Mouse (Mus musculus): ENCODE measurements around the gene Olfr1375. TPM values are rescaled to one million over a fixed set of nuclear protein-coding genes. Genes with fewer than 3 reads are reported as not detected.
"Not testable (repeated sequence)": the region's sequence is repeated elsewhere in the genome, so short reads cannot be mapped to it uniquely, and the experiment has no call there.

Olfr1375 gene
- polyA plus RNA-seq, 1 experiment from 2014 or later: not detected

GRCm38 (mm10) chr11:51035951-51036350, 12.0 kb upstream of the Olfr1375 start:
- 92% methylated on average over 2 of the region's 2 CpGs for WGBS
- no peaks in the 10 kb centered on the region for H3K4me1 ChIP-seq (replicated peaks; ENCODE audit: control insufficient read depth, insufficient read depth, low read length)
- no peaks in the 10 kb centered on the region for H3K9me3 ChIP-seq (ENCODE audit: control insufficient read depth, low read length)
- H3K27ac ChIP-seq (ENCODE audit: low read length): no peak overlapping the region
- no peak for ATAC-seq
- no peaks in the 10 kb centered on the region for H3K36me3 ChIP-seq (ENCODE audit: control insufficient read depth, insufficient read depth)
- no peak overlapping the region for H3K4me2 ChIP-seq (ENCODE audit: low read length)
- H3K4me3 ChIP-seq (replicated peaks; ENCODE audit: low read length): no peak overlapping the region
- H3K27me3 ChIP-seq (replicated peaks; ENCODE audit: control insufficient read depth, insufficient read depth, low read length): no peaks in the 10 kb centered on the region
- H3K9ac ChIP-seq (replicated peaks; ENCODE audit: low read depth, low read length): no peak overlapping the region

DNA sequence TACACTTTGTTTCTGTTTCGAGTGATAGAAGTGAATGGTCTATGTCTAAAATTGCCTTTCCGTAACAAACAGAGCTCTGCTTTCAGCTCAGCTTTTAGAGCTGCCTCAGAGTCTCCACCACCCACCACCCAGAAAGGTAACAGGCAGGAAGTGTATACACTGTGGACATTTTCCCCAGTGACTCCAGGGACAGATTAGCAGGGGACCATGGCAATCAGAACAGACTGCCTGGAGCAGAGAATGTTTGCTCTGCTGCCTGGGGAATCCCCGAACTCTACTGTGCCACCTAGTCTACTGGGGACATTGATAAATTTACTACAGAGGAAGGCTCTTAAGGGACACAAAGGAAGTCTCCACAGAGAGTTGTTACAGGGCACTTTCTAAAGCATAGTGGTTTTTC, 3.1 kb upstream of the Olfr1375 start:
- not testable (repeated sequence) for H3K27ac ChIP-seq (ENCODE audit: low read length); H3K4me2 ChIP-seq (ENCODE audit: low read length); H3K4me3 ChIP-seq (replicated peaks; ENCODE audit: low read length); ATAC-seq; H3K36me3 ChIP-seq (ENCODE audit: control insufficient read depth, insufficient read depth); H3K27me3 ChIP-seq (replicated peaks; ENCODE audit: control insufficient read depth, insufficient read depth, low read length); H3K4me1 ChIP-seq (replicated peaks; ENCODE audit: control insufficient read depth, insufficient read depth, low read length); H3K9ac ChIP-seq (replicated peaks; ENCODE audit: low read depth, low read length); H3K9me3 ChIP-seq (ENCODE audit: control insufficient read depth, low read length)
- 80% methylated on average over 3 of the region's 3 CpGs for WGBS

DNA sequence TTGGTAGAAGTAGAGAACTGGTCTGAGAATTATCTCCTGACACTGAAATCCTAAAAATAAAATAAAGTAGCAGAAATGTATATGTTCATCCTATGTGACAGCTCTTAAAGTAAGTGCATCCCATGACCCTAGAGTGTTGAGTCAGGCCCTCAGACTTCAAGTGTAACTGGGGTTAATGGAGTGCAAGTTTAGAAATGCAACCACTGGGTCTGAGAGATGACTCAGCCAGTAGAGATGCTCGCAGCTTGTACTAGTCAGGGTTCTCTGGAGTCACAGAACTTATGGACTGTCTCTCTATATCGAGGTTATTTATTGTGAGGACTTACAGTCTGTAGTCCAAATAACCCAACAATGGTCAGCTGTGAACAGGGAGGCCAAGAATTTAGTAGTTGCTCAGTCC, 3.8 kb downstream of the Olfr1375 start:
- H3K27ac ChIP-seq (ENCODE audit: low read length): no peak overlapping the region
- no peaks in the 10 kb centered on the region for H3K36me3 ChIP-seq (ENCODE audit: control insufficient read depth, insufficient read depth)
- WGBS: 70% methylated on average over 2 of the region's 2 CpGs
- no peak overlapping the region for H3K4me2 ChIP-seq (ENCODE audit: low read length)
- H3K9me3 ChIP-seq (ENCODE audit: control insufficient read depth, low read length): no peaks in the 10 kb centered on the region
- no peak for ATAC-seq
- no peak overlapping the region for H3K9ac ChIP-seq (replicated peaks; ENCODE audit: low read depth, low read length)
- H3K27me3 ChIP-seq (replicated peaks; ENCODE audit: control insufficient read depth, insufficient read depth, low read length): no peaks in the 10 kb centered on the region
- H3K4me3 ChIP-seq (replicated peaks; ENCODE audit: low read length): no peak overlapping the region
- H3K4me1 ChIP-seq (replicated peaks; ENCODE audit: control insufficient read depth, insufficient read depth, low read length): no peaks in the 10 kb centered on the region

DNA sequence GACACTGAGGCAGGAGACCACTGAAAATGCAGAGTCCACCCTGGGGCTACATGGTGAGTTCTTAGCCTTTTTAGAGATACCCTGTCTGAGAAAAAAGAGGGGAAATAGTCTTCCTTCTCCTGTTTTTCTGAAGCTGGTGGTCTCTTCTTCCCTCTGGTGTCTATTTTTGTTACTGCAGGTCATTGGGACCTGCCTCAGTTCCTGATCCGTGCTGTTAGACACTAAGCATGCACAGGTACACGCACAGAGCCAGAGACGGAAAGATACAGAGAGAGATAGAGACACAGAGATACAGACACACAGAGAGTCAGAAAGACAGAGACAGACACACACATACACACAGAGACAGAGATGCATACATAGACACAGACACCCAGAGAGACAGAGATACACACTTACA, 5.3 kb downstream of the Olfr1375 start:
- H3K27me3 ChIP-seq (replicated peaks; ENCODE audit: control insufficient read depth, insufficient read depth, low read length): no peaks in the 10 kb centered on the region
- WGBS: 64% methylated on average over 3 of the region's 3 CpGs
- no peaks in the 10 kb centered on the region for H3K9me3 ChIP-seq (ENCODE audit: control insufficient read depth, low read length)
- H3K9ac ChIP-seq (replicated peaks; ENCODE audit: low read depth, low read length): no peak overlapping the region
- no peak overlapping the region for H3K4me2 ChIP-seq (ENCODE audit: low read length)
- no peak for ATAC-seq
- H3K4me1 ChIP-seq (replicated peaks; ENCODE audit: control insufficient read depth, insufficient read depth, low read length): no peaks in the 10 kb centered on the region
- H3K27ac ChIP-seq (ENCODE audit: low read length): no peak overlapping the region
- no peaks in the 10 kb centered on the region for H3K36me3 ChIP-seq (ENCODE audit: control insufficient read depth, insufficient read depth)
- H3K4me3 ChIP-seq (replicated peaks; ENCODE audit: low read length): no peak overlapping the region

DNA sequence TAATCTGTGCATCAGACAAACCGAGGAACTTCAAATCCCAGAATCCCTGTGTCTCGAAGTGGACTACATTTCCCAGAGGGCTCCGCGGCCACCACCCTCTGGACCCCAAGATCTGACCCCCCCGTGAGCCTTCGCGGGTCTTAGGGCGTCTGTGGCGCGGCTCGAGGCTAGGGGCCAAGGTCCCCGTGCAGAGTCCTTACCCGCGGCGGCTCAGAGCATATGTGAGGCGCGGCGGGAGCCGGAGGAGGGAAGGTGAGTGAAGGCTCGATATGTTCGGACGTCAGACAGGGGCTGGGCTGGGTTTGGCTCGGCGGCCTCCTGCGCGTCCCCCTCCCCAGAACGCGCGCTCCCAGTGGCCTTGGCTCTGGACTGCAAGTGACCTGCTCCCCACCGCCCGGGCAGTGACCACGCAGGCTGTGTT, 11.3 kb downstream of the Olfr1375 start, which contains the start of gene Zfp354a:
Zfp354a (plus strand) TSS at position 107 of the 421 bp plus-strand sequence.
- Histone ChIP-seq H3K4me2 (ENCODE audit: low read length) (peak within 1 kb of the TSS; percentile 91), H3K9me3 (ENCODE audit: control insufficient read depth, low read length) (no peaks in the 10 kb centered on the region), H3K9ac (replicated peaks; ENCODE audit: low read depth, low read length) (peak within 1 kb of the TSS; percentile 90), H3K4me3 (replicated peaks; ENCODE audit: low read length) (peak within 1 kb of the TSS; percentile 93), H3K4me1 (replicated peaks; ENCODE audit: control insufficient read depth, insufficient read depth, low read length) (peaks cover 13% of the 10 kb centered on the region), H3K27ac (ENCODE audit: low read length) (no peak within 1 kb of the TSS), H3K27me3 (replicated peaks; ENCODE audit: control insufficient read depth, insufficient read depth, low read length) (no peaks in the 10 kb centered on the region), H3K36me3 (ENCODE audit: control insufficient read depth, insufficient read depth) (peaks cover 10% of the 10 kb centered on the region; the same call in 1 of the 2 replicates)
- WGBS: under 1% methylated on average over 32 of the region's 32 CpGs
- peak; percentile 93 for ATAC-seq

- Histone ChIP-seq H3K9ac (replicated peaks; ENCODE audit: low read depth, low read length) (peak overlapping the region; percentile 90), H3K9me3 (ENCODE audit: control insufficient read depth, low read length) (no peaks in the 10 kb centered on the region), H3K4me3 (replicated peaks; ENCODE audit: low read length) (peak overlapping the region; percentile 93), H3K36me3 (ENCODE audit: control insufficient read depth, insufficient read depth) (peaks cover 11% of the 10 kb centered on the region; the same call in 1 of the 2 replicates), H3K4me1 (replicated peaks; ENCODE audit: control insufficient read depth, insufficient read depth, low read length) (peaks cover 13% of the 10 kb centered on the region), H3K27me3 (replicated peaks; ENCODE audit: control insufficient read depth, insufficient read depth, low read length) (no peaks in the 10 kb centered on the region), H3K4me2 (ENCODE audit: low read length) (peak overlapping the region; percentile 91), H3K27ac (ENCODE audit: low read length) (no peak overlapping the region)
- peak; percentile 53; the same call in 1 of the 2 replicates for ATAC-seq
- WGBS: 13% methylated on average over 14 of the region's 14 CpGs
Measured at GRCm38 (mm10) chr11:51059640-51060039, 11.7 kb downstream of the Olfr1375 start.

- no peaks in the 10 kb centered on the region for H3K9me3 ChIP-seq (ENCODE audit: control insufficient read depth, low read length)
- H3K4me3 ChIP-seq (replicated peaks; ENCODE audit: low read length): no peak overlapping the region
- H3K4me1 ChIP-seq (replicated peaks; ENCODE audit: control insufficient read depth, insufficient read depth, low read length): peaks cover 13% of the 10 kb centered on the region
- H3K9ac ChIP-seq (replicated peaks; ENCODE audit: low read depth, low read length): no peak overlapping the region
- no peak overlapping the region for H3K4me2 ChIP-seq (ENCODE audit: low read length)
- peaks cover 12% of the 10 kb centered on the region; the same call in 1 of the 2 replicates for H3K36me3 ChIP-seq (ENCODE audit: control insufficient read depth, insufficient read depth)
- H3K27ac ChIP-seq (ENCODE audit: low read length): no peak overlapping the region
- 91% methylated on average over 6 of the region's 6 CpGs for WGBS
- H3K27me3 ChIP-seq (replicated peaks; ENCODE audit: control insufficient read depth, insufficient read depth, low read length): no peaks in the 10 kb centered on the region
- no peak for ATAC-seq
Measured at GRCm38 (mm10) chr11:51060981-51061380, 13.1 kb downstream of the Olfr1375 start.

DNA sequence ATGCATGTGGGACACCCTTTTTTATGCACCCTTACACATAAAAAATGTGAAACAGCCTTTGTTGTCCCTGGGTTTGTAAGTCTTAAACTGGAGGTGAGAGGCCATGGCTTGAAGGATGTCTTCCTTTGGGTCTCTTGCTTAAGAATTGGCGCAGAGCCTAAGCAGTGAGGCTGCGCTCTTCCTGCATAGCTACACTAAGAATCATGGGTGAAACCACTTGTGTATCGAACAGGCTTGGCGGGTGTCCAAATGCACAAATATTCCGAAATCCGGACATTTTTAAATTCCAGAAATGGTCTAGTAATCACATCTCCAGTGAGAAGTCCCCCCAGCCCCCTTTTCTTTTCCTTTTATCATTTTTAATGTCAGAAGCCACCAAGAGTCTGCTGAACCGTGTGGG, 15.4 kb downstream of the Olfr1375 start:
- Histone ChIP-seq H3K27me3 (replicated peaks; ENCODE audit: control insufficient read depth, insufficient read depth, low read length) (no peaks in the 10 kb centered on the region), H3K27ac (ENCODE audit: low read length) (no peak overlapping the region), H3K9me3 (ENCODE audit: control insufficient read depth, low read length) (no peaks in the 10 kb centered on the region), H3K4me2 (ENCODE audit: low read length) (no peak overlapping the region), H3K9ac (replicated peaks; ENCODE audit: low read depth, low read length) (no peak overlapping the region), H3K4me3 (replicated peaks; ENCODE audit: low read length) (no peak overlapping the region), H3K36me3 (ENCODE audit: control insufficient read depth, insufficient read depth) (peaks cover 22% of the 10 kb centered on the region), H3K4me1 (replicated peaks; ENCODE audit: control insufficient read depth, insufficient read depth, low read length) (peaks cover 13% of the 10 kb centered on the region)
- WGBS: 94% methylated on average over 7 of the region's 7 CpGs
- no peak for ATAC-seq

DNA sequence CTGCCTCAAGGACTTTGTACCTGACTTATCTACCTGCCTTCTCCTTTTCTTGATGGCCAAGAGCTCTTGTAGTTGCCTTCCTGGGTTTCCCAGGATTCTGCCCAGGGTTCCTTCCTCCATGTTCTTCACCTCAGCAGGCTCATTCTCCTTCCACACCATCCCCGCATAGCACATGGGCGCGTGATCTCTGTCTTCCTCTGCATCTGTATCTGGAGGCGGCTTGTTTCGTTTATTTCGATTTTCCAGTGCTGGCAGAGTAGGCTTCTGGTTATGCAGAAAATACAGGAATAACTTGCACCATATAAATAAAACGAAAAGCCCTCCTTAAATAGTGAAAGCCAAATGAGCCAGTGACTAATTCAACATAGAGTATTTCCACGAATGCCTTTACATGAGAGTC, 15.9 kb downstream of the Olfr1375 start:
- Histone ChIP-seq H3K4me2 (ENCODE audit: low read length) (no peak overlapping the region), H3K9me3 (ENCODE audit: control insufficient read depth, low read length) (no peaks in the 10 kb centered on the region), H3K4me3 (replicated peaks; ENCODE audit: low read length) (no peak overlapping the region), H3K27ac (ENCODE audit: low read length) (no peak overlapping the region), H3K36me3 (ENCODE audit: control insufficient read depth, insufficient read depth) (peaks cover 28% of the 10 kb centered on the region), H3K9ac (replicated peaks; ENCODE audit: low read depth, low read length) (no peak overlapping the region), H3K27me3 (replicated peaks; ENCODE audit: control insufficient read depth, insufficient read depth, low read length) (no peaks in the 10 kb centered on the region), H3K4me1 (replicated peaks; ENCODE audit: control insufficient read depth, insufficient read depth, low read length) (peaks cover 13% of the 10 kb centered on the region)
- ATAC-seq: no peak
- 96% methylated on average over 8 of the region's 8 CpGs for whole genome bisulfite sequencing

DNA sequence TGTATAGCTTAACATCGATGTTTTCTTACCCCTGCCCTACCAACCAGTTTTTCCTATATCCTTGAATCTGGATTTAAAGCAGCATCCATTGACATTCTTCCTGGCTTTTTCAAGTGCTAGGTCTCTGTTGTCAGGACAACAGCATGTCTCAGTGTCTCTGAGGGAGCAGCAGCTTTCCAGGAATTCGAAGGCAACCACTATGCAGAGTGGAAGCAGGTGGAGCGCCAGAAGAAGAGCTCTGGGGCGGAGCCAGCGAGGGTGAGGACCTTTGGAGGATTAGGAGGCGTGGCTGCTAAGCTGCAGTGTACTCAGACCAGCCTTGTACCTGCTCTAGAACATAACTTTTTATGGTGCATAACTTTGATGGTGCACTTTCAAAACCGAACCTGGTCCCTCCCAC, 36.6 kb downstream of the Olfr1375 start:
- 47% methylated on average over 7 of the region's 7 CpGs for WGBS
- H3K4me3 ChIP-seq (replicated peaks; ENCODE audit: low read length): no peak overlapping the region
- H3K27me3 ChIP-seq (replicated peaks; ENCODE audit: control insufficient read depth, insufficient read depth, low read length): no peaks in the 10 kb centered on the region
- H3K4me1 ChIP-seq (replicated peaks; ENCODE audit: control insufficient read depth, insufficient read depth, low read length): no peaks in the 10 kb centered on the region
- H3K4me2 ChIP-seq (ENCODE audit: low read length): no peak overlapping the region
- no peak overlapping the region for H3K9ac ChIP-seq (replicated peaks; ENCODE audit: low read depth, low read length)
- H3K27ac ChIP-seq (ENCODE audit: low read length): no peak overlapping the region
- H3K9me3 ChIP-seq (ENCODE audit: control insufficient read depth, low read length): no peaks in the 10 kb centered on the region
- ATAC-seq: no peak
- H3K36me3 ChIP-seq (ENCODE audit: control insufficient read depth, insufficient read depth): no peaks in the 10 kb centered on the region
